Mouse (Mus musculus) embryonic stem cell, embryonic (primary cell): ENCODE measurements around the gene Gm20425.

ENCODE experiments used
- CTCF ChIA-PET, 4 experiments: fragments of 300-600 bp in 2 of 4; fragments of 350-600 bp in 2 of 4; sonication (Branson Sonifier 250); formaldehyde crosslinking; loops; one replicate each; lab custom pipeline; 2022; ENCODE audit warnings: inconsistent platforms in 2 of 4; lab: Charles Lee
- POLR2A ChIA-PET, 4 experiments: fragments of 300-600 bp in 2 of 4; fragments of 350-600 bp in 2 of 4; sonication (Branson Sonifier 250); formaldehyde crosslinking; loops; one replicate each; lab custom pipeline; 2022; ENCODE audit warnings: antibody characterized with exemption in 4 of 4, inconsistent platforms in 1 of 4; lab: Charles Lee

The Gm20425 gene

GRCm38 (mm10) chr9:103230151-103230951 lies at the start of gene Gm20425, which contains the start of gene Trf:
Gene Gm20425 (minus strand): TSS chr9:103230307.
Gene Trf (minus strand): TSS chr9:103230444.
- POLR2A ChIA-PET, result interaction anchor here in 3 of 4 experiments (0.5 to 2.5 kb wide), 15 partner anchors 8 to 822 kb away, joined by 3 to 14 read pairs (median 3); partner anchors contain the start of genes 1300017J02Rik (in 3 of the 3) and Topbp1 (in 3 of the 3)

GRCm38 (mm10) chr9:103276876-103277275 lies 46.8 kb upstream of the Gm20425 start:
- ChIA-PET POLR2A (interaction anchor here in 3 of 4 experiments (0.5 to 1.1 kb wide), 4 partner anchors 26 to 1029 kb away, joined by 3 to 8 read pairs (median 4); no protein-coding TSS in a partner anchor), CTCF (interaction anchor here in 2 of 4 experiments (0.6 to 0.8 kb wide), 3 partner anchors 17 to 185 kb away, joined by 3 to 5 read pairs (median 3); no protein-coding TSS in a partner anchor)

More at GRCm38 (mm10) chr9:103230151-103230951, at the start of gene Gm20425, which contains the start of gene Trf:
- CTCF ChIA-PET, result interaction anchor here in 3 of 4 experiments (0.6 to 3.5 kb wide), 7 partner anchors 23 to 587 kb away, joined by 3 to 20 read pairs (median 4); no protein-coding TSS in a partner anchor

GRCm38 (mm10) chr9:103275676-103276075 lies 45.6 kb upstream of the Gm20425 start:
- POLR2A ChIA-PET, result interaction anchor here in 1 of 4 experiments (1.2 kb wide), 1 partner anchor 23 kb away, joined by 3 read pairs; no protein-coding TSS in a partner anchor
- CTCF ChIA-PET, result no interaction called here

DNA sequence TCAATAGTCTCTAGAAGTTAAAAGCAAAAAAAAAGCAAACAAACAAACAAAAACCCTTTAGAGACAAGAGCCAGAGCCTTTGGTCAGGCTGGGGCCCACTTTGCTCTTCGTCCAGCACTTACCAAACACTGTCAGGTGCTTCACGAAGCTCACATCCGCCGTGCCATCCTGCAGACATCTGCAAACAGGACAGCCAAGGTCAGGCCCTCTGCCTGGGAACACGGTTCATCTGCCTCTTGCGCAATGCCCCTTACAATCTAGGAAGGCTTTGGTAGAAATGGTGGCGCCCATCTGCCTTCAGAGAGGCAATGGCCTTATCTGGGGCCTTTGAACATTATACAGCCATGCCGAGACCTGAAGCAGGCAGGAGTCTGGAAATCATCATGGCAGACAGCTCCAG lies 44.7 kb upstream of the Gm20425 start:
- POLR2A ChIA-PET, result no interaction called here
- CTCF ChIA-PET, result no interaction called here

- ChIA-PET POLR2A (no interaction called here), CTCF (no interaction called here)
Measured at GRCm38 (mm10) chr9:103271104-103271503, 41.0 kb upstream of the Gm20425 start.

DNA sequence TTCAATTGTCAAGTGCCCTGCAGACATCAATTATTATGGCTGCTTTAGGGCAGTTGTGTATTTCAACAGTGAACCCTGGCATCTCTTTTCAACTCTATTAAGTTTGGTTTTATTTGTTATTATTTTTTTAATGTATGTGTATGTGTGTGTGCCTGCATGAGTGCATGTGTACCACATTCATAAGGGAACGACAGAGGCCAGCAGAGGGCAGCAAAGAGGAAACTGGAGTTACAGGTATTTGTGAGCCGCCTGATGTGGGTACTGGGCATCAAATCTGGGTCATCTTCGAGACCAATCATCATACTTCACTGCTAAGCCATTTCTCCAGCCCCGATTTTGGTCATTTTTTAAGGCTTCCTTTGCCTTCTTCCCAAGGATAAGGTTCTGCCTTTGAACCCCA lies 35.7 kb upstream of the Gm20425 start:
- ChIA-PET POLR2A (no interaction called here), CTCF (interaction anchor here in 1 of 4 experiments (1.0 kb wide), 1 partner anchor 13 kb away, joined by 3 read pairs; no protein-coding TSS in a partner anchor)

GRCm38 (mm10) chr9:103252906-103253305 lies 22.8 kb upstream of the Gm20425 start:
- ChIA-PET POLR2A (interaction anchor here in 2 of 4 experiments (0.6 to 1.6 kb wide), 7 partner anchors 11 to 472 kb away, joined by 3 to 4 read pairs (median 3); partner anchors contain the start of genes Gm20425 (in 1 of the 2) and Trf (in 1 of the 2)), CTCF (interaction anchor here in 2 of 4 experiments (0.7 kb wide), 2 partner anchors 15 to 45 kb away, joined by 3 read pairs; no protein-coding TSS in a partner anchor)

- POLR2A ChIA-PET, result no interaction called here
- CTCF ChIA-PET, result interaction anchor here in 2 of 4 experiments (0.6 to 1.2 kb wide), 2 partner anchors 54 to 1978 kb away, joined by 3 to 6 read pairs; no protein-coding TSS in a partner anchor
Measured at GRCm38 (mm10) chr9:103248618-103249017, 18.5 kb upstream of the Gm20425 start.

- POLR2A ChIA-PET, result interaction anchor here in 1 of 4 experiments (1.3 kb wide), 1 partner anchor 36 kb away, joined by 3 read pairs; no protein-coding TSS in a partner anchor
- CTCF ChIA-PET, result interaction anchor here in 2 of 4 experiments (0.6 to 1.0 kb wide), 2 partner anchors 20 to 523 kb away, joined by 3 read pairs; no protein-coding TSS in a partner anchor
Measured at GRCm38 (mm10) chr9:103246526-103247168, 16.5 kb upstream of the Gm20425 start.

GRCm38 (mm10) chr9:103243640-103244039 lies 13.5 kb upstream of the Gm20425 start:
- ChIA-PET CTCF (interaction anchor here in 1 of 4 experiments (0.6 kb wide), 1 partner anchor 74 kb away, joined by 4 read pairs; no protein-coding TSS in a partner anchor), POLR2A (interaction anchor here in 3 of 4 experiments (0.7 to 1.0 kb wide), 3 partner anchors 55 to 230 kb away, joined by 3 to 4 read pairs (median 3); partner anchors contain the start of genes 1300017J02Rik (in 1 of the 3) and Topbp1 (in 1 of the 3))

DNA sequence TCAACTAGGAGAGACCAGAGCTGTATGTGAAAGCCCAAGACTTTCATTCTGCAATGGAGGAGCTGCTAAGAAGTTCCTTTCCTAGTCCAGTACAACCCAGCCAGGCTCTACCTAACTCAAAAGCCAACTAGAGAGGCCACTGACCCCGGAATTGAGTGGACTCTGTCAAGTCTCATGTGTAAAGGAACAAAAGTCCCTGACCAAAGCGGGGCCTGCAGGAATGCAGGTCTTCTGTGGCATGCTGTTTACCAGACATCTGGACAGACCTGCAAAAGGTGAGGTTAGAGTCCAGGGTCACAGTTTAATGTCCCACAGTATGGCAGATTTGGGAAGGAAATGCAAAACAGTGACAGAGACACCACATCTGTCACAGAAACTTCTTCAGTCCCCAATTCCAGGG lies 11.1 kb upstream of the Gm20425 start:
- ChIA-PET POLR2A (no interaction called here), CTCF (no interaction called here)

DNA sequence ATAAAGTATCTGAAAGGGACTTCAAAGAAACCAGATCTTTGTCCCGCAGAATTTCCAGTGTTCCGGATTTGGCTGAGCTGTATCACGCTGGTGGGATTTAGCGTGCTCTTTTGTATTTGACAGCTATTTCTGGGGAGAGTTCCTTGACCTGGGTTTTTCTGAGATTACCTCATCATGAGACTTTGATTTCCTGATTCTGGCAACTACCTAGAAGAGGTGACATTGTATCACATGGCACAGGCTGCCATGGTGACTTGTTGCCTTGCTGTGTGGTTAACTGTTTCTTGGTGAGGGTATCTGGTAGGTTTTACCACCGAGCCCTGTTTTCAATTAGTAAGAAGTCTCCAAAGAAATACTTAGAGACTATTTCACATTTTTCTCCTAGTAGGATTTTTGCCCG lies 9.4 kb upstream of the Gm20425 start:
- ChIA-PET CTCF (no interaction called here), POLR2A (interaction anchor here in 1 of 4 experiments (0.6 to 1.3 kb wide), 2 partner anchors 11 to 14 kb away, joined by 3 to 5 read pairs; no protein-coding TSS in a partner anchor)

DNA sequence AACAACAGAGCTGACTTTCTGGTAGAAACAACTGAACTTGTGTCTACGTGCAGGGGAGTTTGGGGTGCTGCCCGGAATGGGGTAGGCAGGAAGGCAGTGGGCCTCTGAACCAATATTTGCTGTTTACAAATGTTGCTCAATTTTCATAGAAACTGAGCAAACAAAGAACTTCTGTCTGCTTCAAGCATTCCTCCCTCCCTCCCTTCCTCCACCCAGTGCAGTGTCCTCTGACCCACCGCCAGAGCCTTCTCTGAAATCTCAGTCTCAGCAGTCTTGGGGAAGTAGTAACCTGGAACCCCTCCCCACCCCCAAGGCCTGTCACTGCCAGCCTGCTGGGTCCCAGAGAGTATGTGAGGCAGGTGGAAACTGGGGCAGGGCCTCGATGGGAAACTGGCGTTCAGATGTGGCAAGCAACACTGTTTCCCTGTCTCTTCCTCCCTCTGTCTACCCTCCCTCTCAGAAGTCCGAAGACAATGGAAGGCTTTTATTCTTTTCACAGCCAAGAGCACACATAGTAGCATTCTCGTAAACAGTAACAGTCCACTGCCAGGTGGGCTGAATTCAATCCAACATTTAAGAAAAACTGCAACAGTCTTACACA lies 4.6 kb upstream of the Gm20425 start:
- CTCF ChIA-PET, result no interaction called here
- POLR2A ChIA-PET, result no interaction called here

GRCm38 (mm10) chr9:103234059-103234458 lies 4.0 kb upstream of the Gm20425 start:
- CTCF ChIA-PET, result no interaction called here
- POLR2A ChIA-PET, result no interaction called here

GRCm38 (mm10) chr9:103233006-103233395 lies 2.9 kb upstream of the Gm20425 start:
- ChIA-PET POLR2A (no interaction called here), CTCF (interaction anchor here in 1 of 4 experiments (1.4 kb wide), 1 partner anchor 25 kb away, joined by 3 read pairs; no protein-coding TSS in a partner anchor)

GRCm38 (mm10) chr9:103232232-103233005 lies 2.3 kb upstream of the Gm20425 start:
- POLR2A ChIA-PET, result interaction anchor here in 2 of 4 experiments (0.5 to 0.6 kb wide), 2 partner anchors 8 to 127 kb away, joined by 3 read pairs; no protein-coding TSS in a partner anchor
- CTCF ChIA-PET, result interaction anchor here in 1 of 4 experiments (1.4 kb wide), 1 partner anchor 24 kb away, joined by 3 read pairs; no protein-coding TSS in a partner anchor
